Mouse (Mus musculus): ENCODE measurements at regions not wholly inside any gene's neighbourhood (a gene's known extent, or its start where the extent isn't known, plus 50 kb on each side); places are given as distances from the start of the nearest gene placed in this dataset.
A peak's percentile ranks its signal among the peaks of the same experiment; 100 is the strongest.

DNA sequence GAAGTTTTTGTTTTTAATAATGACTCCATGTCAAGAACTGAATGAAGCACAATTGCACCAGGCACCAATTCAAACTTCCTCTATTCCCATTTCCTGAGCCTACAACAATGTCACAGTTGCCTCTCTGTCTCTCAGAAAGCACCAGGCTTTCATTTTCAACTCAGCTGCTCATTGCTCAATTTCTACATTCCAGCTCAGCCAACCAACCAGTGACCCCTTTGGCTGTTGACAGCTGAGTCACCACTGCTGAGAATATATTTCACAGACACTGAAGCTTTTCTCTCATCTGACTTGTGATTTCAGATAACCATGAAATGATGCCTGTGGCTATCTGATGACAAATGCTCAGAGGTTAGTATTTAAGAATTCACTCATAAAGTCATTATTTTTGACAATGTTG is 924.8 kb upstream of the Kcnd2 start:
- Histone ChIP-seq H3K27me3 (ENCODE audit: insufficient read depth, low read length) (no peaks in the 10 kb centered on the region), H3K4me3 (ENCODE audit: low read length) (no peak overlapping the region), H3K36me3 (ENCODE audit: insufficient read depth, low read length) (no peaks in the 10 kb centered on the region), H3K9me3 (ENCODE audit: low read length) (no peaks in the 10 kb centered on the region), H3K4me1 (ENCODE audit: insufficient read depth, low read length) (no peaks in the 10 kb centered on the region), H3K27ac (no peak overlapping the region), H3K4me2 (ENCODE audit: low read depth, low read length) (no peak overlapping the region), H3K9ac (replicated peaks; ENCODE audit: low read length) (no peak overlapping the region)
- no peak for ATAC-seq
- peak; percentile 6 for DNase-seq (ENCODE audit: low spot score)
- TF ChIP-seq CTCF (IDR thresholded peaks at IDR 0.05; ENCODE audit: low read depth), result no peak
